ENCODE assay signal across 8 mouse cellular contexts in the genomic region with DNA sequence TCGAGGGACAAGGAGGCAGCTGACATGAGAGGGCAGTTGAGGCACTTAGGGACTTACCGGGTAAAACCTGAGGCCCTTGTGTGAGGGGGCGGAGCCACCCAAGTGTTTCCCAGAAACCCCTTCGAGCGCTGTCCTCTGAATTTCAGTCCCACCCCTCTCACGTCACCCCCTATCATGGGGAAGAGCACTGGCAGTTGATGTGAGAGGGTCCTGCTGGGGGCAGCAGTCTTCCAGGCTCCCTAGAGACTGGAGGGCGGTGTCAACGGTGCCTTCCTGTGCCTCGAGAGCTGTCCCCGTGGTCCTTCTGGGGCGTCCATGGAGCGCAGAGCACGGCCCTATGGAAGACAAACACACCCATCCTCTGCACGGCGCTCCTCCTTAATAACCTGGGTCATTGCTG. TPM values are rescaled to one million over a fixed set of nuclear protein-coding genes. Genes with fewer than 3 reads are reported as not detected.
DNase-seq lines count a peak whose midpoint lies in the region; ATAC-seq lines count a peak whose summit lies in the region.

No protein-coding gene starts in this region.

- no peaks in the 10 kb centered on the region for H3K27me3 ChIP-seq in forebrain, embryonic 14.5 days (replicated peaks; ENCODE audit: control insufficient read depth, insufficient read depth, low read length)
- H3K27me3 ChIP-seq in limb, embryonic 10.5 days (ENCODE audit: low read depth, poor library complexity, severe bottlenecking) = peaks cover 70% of the 10 kb centered on the region
- H3K27me3 ChIP-seq in midbrain, embryonic 14.5 days (ENCODE audit: control insufficient read depth, insufficient read depth, low read length) = no peaks in the 10 kb centered on the region

- no peaks in the 10 kb centered on the region for H3K9me3 ChIP-seq in forebrain, embryonic 14.5 days (replicated peaks; ENCODE audit: control insufficient read depth, low read length)
- H3K9me3 ChIP-seq in limb, embryonic 10.5 days (replicated peaks) = no peaks in the 10 kb centered on the region
- H3K9me3 ChIP-seq in midbrain, embryonic 14.5 days (ENCODE audit: control insufficient read depth, low read length) = no peaks in the 10 kb centered on the region

- intact Hi-C loops in left cerebral cortex, postnatal 25 days (cut with DNase I) = loop anchor here (1.0 to 2.0 kb wide), 2 partner anchors 17 to 53 kb away; no protein-coding TSS in a partner anchor

- H3K4me2 ChIP-seq in forebrain, embryonic 14.5 days (ENCODE audit: low read length) = peak overlapping the region; percentile 73
- H3K4me2 ChIP-seq in midbrain, embryonic 14.5 days (ENCODE audit: low read length) = peak overlapping the region; percentile 69

- DNase-seq in cerebellum, postnatal 14 days = peak; percentile 54 to 65
- DNase-seq in cerebellum, adult 8-10 months = no peak
- DNase-seq in MEL-GATA-1-ER (ENCODE audit: extremely low read depth, low read depth) = peak; percentile 94
- DNase-seq in forebrain, embryonic 14.5 days (ENCODE audit: low spot score) = peak; percentile 95
- DNase-seq in limb, embryonic 10.5 days (ENCODE audit: low spot score) = no peak
- DNase-seq in midbrain, embryonic 14.5 days = peak; percentile 87
- DNase-seq in left cerebral cortex, postnatal 25 days (ENCODE audit: low spot score in 2 of 2) = no peak

- no peaks in the 10 kb centered on the region for H3K36me3 ChIP-seq in forebrain, embryonic 14.5 days (ENCODE audit: control insufficient read depth, insufficient read depth, low read length)
- H3K36me3 ChIP-seq in limb, embryonic 10.5 days = no peaks in the 10 kb centered on the region
- H3K36me3 ChIP-seq in midbrain, embryonic 14.5 days (ENCODE audit: control insufficient read depth, insufficient read depth, low read length) = no peaks in the 10 kb centered on the region

- H3K4me3 ChIP-seq in forebrain, embryonic 14.5 days (ENCODE audit: low read depth, low read length) = peak overlapping the region; percentile 37
- peak overlapping the region; percentile 50 for H3K4me3 ChIP-seq in limb, embryonic 10.5 days
- peak overlapping the region; percentile 33 for H3K4me3 ChIP-seq in midbrain, embryonic 14.5 days (replicated peaks; ENCODE audit: low read depth, low read length)

- peak overlapping the region; percentile 62 for H3K9ac ChIP-seq in forebrain, embryonic 14.5 days (ENCODE audit: low read length)
- H3K9ac ChIP-seq in midbrain, embryonic 14.5 days (replicated peaks; ENCODE audit: low read length) = peak overlapping the region; percentile 50

- WGBS in forebrain, embryonic 14.5 days = under 1% methylated on average over 15 of the region's 15 CpGs
- 1% methylated on average over 15 of the region's 15 CpGs for WGBS in limb, embryonic 10.5 days
- 1% methylated on average over 15 of the region's 15 CpGs for whole genome bisulfite sequencing in midbrain, embryonic 14.5 days

- H3K27ac ChIP-seq in forebrain, embryonic 14.5 days (ENCODE audit: low read depth, low read length) = peak overlapping the region; percentile 40
- peak overlapping the region; percentile 59; the same call in 1 of the 2 replicates for H3K27ac ChIP-seq in limb, embryonic 10.5 days
- H3K27ac ChIP-seq in midbrain, embryonic 14.5 days (replicated peaks; ENCODE audit: low read depth, low read length) = peak overlapping the region; percentile 60

- peaks cover 41% of the 10 kb centered on the region for H3K4me1 ChIP-seq in forebrain, embryonic 14.5 days (ENCODE audit: control insufficient read depth, insufficient read depth, low read length)
- H3K4me1 ChIP-seq in limb, embryonic 10.5 days = peaks cover 56% of the 10 kb centered on the region
- H3K4me1 ChIP-seq in midbrain, embryonic 14.5 days (ENCODE audit: control insufficient read depth, insufficient read depth, low read length) = peaks cover 34% of the 10 kb centered on the region

- ATAC-seq in forebrain, embryonic 14.5 days = peak; percentile 81
- peak; percentile 53 for ATAC-seq in midbrain, embryonic 14.5 days (ENCODE audit: low FRiP score, low TSS enrichment)
- ATAC-seq in erythroid progenitor cell, adult 5-6 weeks (replicated peaks; ENCODE audit: low FRiP score, poor library complexity, severe bottlenecking) = no peak

RNA-seq across cellular contexts. Expression of gene Bcan, which starts 12.4 kb away (rescaled TPM):
- 13.5 and 21.9 TPM in 2 replicates for polyA plus RNA-seq in forebrain, embryonic 14.5 days (2014; fragmentation: Nextera tagmentation; extraction: Ambion mirVana)
- not detected in 2 replicates for polyA plus RNA-seq in limb, embryonic 10.5 days (2016; fragmentation: Nextera tagmentation; extraction: Ambion mirVana)
- 34.3 and 49.7 TPM in 2 replicates for polyA plus RNA-seq in midbrain, embryonic 14.5 days (2014; fragmentation: Nextera tagmentation; extraction: Ambion mirVana)
- total RNA-seq in erythroid progenitor cell, adult 5-6 weeks (2015; ENCODE audit: low replicate concordance) = not detected in 2 replicates
- total RNA-seq in erythroid progenitor cell, adult 5-6 weeks (2017; ENCODE audit: low replicate concordance) = not detected in 2 replicates
- total RNA-seq in left cerebral cortex, postnatal 25 days (2021) = 100 to 1,000 TPM; 257 to 284 TPM

RNA-seq across cellular contexts. Expression of gene Nes, which starts 16.8 kb away (rescaled TPM):
- 23.1 and 27.8 TPM in 2 replicates for polyA plus RNA-seq in forebrain, embryonic 14.5 days (2014; fragmentation: Nextera tagmentation; extraction: Ambion mirVana)
- polyA plus RNA-seq in limb, embryonic 10.5 days (2016; fragmentation: Nextera tagmentation; extraction: Ambion mirVana) = 13.5 and 14.6 TPM in 2 replicates
- 19.0 and 28.8 TPM in 2 replicates for polyA plus RNA-seq in midbrain, embryonic 14.5 days (2014; fragmentation: Nextera tagmentation; extraction: Ambion mirVana)
- not detected in 2 replicates for total RNA-seq in erythroid progenitor cell, adult 5-6 weeks (2015; ENCODE audit: low replicate concordance)
- total RNA-seq in erythroid progenitor cell, adult 5-6 weeks (2017; ENCODE audit: low replicate concordance) = not detected in 2 replicates
- total RNA-seq in left cerebral cortex, postnatal 25 days (2021) = 1 to 10 TPM; 5.2 to 6.2 TPM

RNA-seq across cellular contexts. Expression of gene Crabp2, which starts 39.2 kb away (rescaled TPM):
- 32.8 and 35.9 TPM in 2 replicates for polyA plus RNA-seq in forebrain, embryonic 14.5 days (2014; fragmentation: Nextera tagmentation; extraction: Ambion mirVana)
- polyA plus RNA-seq in limb, embryonic 10.5 days (2016; fragmentation: Nextera tagmentation; extraction: Ambion mirVana) = 944 and 1,066 TPM in 2 replicates
- polyA plus RNA-seq in midbrain, embryonic 14.5 days (2014; fragmentation: Nextera tagmentation; extraction: Ambion mirVana) = 28.3 and 42.4 TPM in 2 replicates
- not detected in 2 replicates for total RNA-seq in erythroid progenitor cell, adult 5-6 weeks (2015; ENCODE audit: low replicate concordance)
- total RNA-seq in erythroid progenitor cell, adult 5-6 weeks (2017; ENCODE audit: low replicate concordance) = not detected in 2 replicates
- 1 to 10 TPM; 3.9 to 5.7 TPM for total RNA-seq in left cerebral cortex, postnatal 25 days (2021)

RNA-seq across cellular contexts. Expression of gene Hapln2, which starts 39.8 kb away (rescaled TPM):
- 0.52 TPM in 1 of 2 replicates, not detected in the other for polyA plus RNA-seq in forebrain, embryonic 14.5 days (2014; fragmentation: Nextera tagmentation; extraction: Ambion mirVana)
- polyA plus RNA-seq in limb, embryonic 10.5 days (2016; fragmentation: Nextera tagmentation; extraction: Ambion mirVana) = 0.06 TPM in 1 of 2 replicates, not detected in the other
- polyA plus RNA-seq in midbrain, embryonic 14.5 days (2014; fragmentation: Nextera tagmentation; extraction: Ambion mirVana) = 0.47 and 0.57 TPM in 2 replicates
- total RNA-seq in erythroid progenitor cell, adult 5-6 weeks (2015; ENCODE audit: low replicate concordance) = not detected in 2 replicates
- total RNA-seq in erythroid progenitor cell, adult 5-6 weeks (2017; ENCODE audit: low replicate concordance) = not detected in 2 replicates
- 1 to 10 TPM; 7.4 to 9.6 TPM for total RNA-seq in left cerebral cortex, postnatal 25 days (2021)

RNA-seq across cellular contexts. Expression of gene Gpatch4, which starts 55.3 kb away (rescaled TPM):
- polyA plus RNA-seq in forebrain, embryonic 14.5 days (2014; fragmentation: Nextera tagmentation; extraction: Ambion mirVana) = 22.9 and 25.2 TPM in 2 replicates
- 42.4 and 53.4 TPM in 2 replicates for polyA plus RNA-seq in limb, embryonic 10.5 days (2016; fragmentation: Nextera tagmentation; extraction: Ambion mirVana)
- 22.9 and 30.3 TPM in 2 replicates for polyA plus RNA-seq in midbrain, embryonic 14.5 days (2014; fragmentation: Nextera tagmentation; extraction: Ambion mirVana)
- total RNA-seq in erythroid progenitor cell, adult 5-6 weeks (2015; ENCODE audit: low replicate concordance) = 3.6 and 8.4 TPM in 2 replicates
- total RNA-seq in erythroid progenitor cell, adult 5-6 weeks (2017; ENCODE audit: low replicate concordance) = 3.6 and 5.4 TPM in 2 replicates
- total RNA-seq in left cerebral cortex, postnatal 25 days (2021) = 10 to 100 TPM; 13.1 to 13.8 TPM

Comparison
In these comparisons a context has a peak if more than half of its experiments do, and no peak if none do; other contexts are left out.
1. DNase-seq: peak in cerebellum, postnatal 14 days (2 of 2), MEL-GATA-1-ER (single experiment), forebrain, embryonic 14.5 days (single experiment) and midbrain, embryonic 14.5 days (single experiment); none in cerebellum, adult 8-10 months (single experiment), limb, embryonic 10.5 days (single experiment) and left cerebral cortex, postnatal 25 days (0 of 2).
2. RNA of gene Bcan, which starts 12.4 kb away (polyA plus RNA-seq): 34.3 to 49.7 TPM in midbrain, embryonic 14.5 days and 13.5 to 21.9 TPM in forebrain, embryonic 14.5 days; not detected in limb, embryonic 10.5 days; every median in the first group is over 10 times any median in the second.
3. RNA of gene Crabp2, which starts 39.2 kb away (polyA plus RNA-seq): 944 to 1,066 TPM in limb, embryonic 10.5 days; 28.3 to 42.4 TPM in midbrain, embryonic 14.5 days and 32.8 to 35.9 TPM in forebrain, embryonic 14.5 days; every median in the first group is over 10 times any median in the second.
4. Peak in every context shown above with its lines, with median percentiles within 50 percentile points of each other: H3K27ac ChIP-seq and H3K4me3 ChIP-seq.